Mouse (Mus musculus): ENCODE data around the gene Raet1e. TPM values are rescaled to one million over a fixed set of nuclear protein-coding genes. Genes with fewer than 3 reads are reported as not detected.
"Not testable (repeated sequence)": the region's sequence is repeated elsewhere in the genome, so short reads cannot be mapped to it uniquely, and the experiment has no call there.

Gene Raet1e
- polyA plus RNA-seq, 1 experiment from 2014 or later: 0.77 TPM

DNA sequence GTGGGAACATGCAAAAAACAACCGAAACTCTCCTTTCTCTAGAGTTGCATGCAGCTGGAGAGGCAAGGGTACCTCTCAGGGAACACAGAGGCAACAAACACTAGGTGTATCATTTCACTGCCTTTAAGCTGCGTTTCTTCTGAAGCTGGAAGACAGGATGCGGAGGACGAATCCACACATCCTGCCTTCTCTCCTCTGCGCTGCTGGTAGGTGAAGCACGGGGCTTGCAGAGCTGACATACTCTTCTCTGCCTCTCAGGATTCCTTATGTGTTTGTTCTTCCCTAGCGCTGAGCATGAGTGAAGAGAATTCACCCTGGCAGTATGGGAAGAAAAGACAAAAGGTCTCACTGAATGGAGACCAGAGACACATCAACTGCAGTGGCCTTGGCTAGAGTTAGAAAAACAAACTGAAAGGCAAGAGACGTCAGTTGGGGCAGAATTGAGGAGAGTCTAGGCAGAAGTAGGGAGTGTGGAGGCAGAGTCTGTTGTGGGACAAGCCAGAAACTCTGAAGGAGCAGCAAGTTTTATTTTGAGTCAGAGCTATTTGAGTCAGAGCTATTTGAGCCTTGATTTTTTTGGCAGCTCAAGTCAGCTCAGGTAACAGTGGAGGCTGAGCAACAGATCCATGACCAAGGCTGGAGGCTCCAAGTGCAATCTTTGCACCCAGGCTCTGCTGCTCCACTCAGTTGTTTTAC lies 139.5 kb downstream of the Raet1e start:
- WGBS (ENCODE audit: insufficient replicate concordance): 60% methylated on average over 8 of the region's 8 CpGs
- ATAC-seq (ENCODE audit: low read depth): no peak
- no peaks in the 10 kb centered on the region for H3K4me1 ChIP-seq (replicated peaks)
- no peak overlapping the region for H3K4me2 ChIP-seq
- H3K4me3 ChIP-seq (replicated peaks): no peak overlapping the region
- H3K9me3 ChIP-seq (replicated peaks): no peaks in the 10 kb centered on the region
- H3K27me3 ChIP-seq: no peaks in the 10 kb centered on the region
- H3K9ac ChIP-seq: no peak overlapping the region
- DNase-seq: no peak
- H3K36me3 ChIP-seq: no peaks in the 10 kb centered on the region
- H3K27ac ChIP-seq: no peak overlapping the region

DNA sequence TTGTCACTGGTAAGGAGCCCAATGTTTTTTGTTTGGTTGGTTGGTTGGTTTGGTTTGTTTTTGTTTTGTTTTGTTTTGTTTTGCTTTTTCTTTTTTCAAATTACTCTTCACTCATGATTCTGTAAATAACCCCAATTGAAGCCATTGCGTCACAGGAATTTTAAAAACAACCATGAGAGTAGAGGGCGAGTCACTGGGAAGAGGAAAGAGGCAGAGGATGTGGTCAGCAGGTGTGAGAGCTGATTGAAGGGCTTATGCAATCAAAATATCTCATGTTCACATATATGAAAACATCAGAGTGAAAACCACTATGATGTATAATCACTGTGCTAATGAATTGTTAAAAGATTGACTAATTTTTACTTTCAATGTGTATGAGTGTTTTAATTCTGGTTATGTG lies 141.0 kb downstream of the Raet1e start:
- Histone ChIP-seq H3K27ac (no peak overlapping the region), H3K4me3 (replicated peaks) (no peak overlapping the region), H3K27me3 (no peaks in the 10 kb centered on the region), H3K36me3 (no peaks in the 10 kb centered on the region), H3K4me1 (replicated peaks) (no peaks in the 10 kb centered on the region), H3K4me2 (no peak overlapping the region), H3K9me3 (replicated peaks) (no peaks in the 10 kb centered on the region), H3K9ac (no peak overlapping the region)
- WGBS (ENCODE audit: insufficient replicate concordance): 36% methylated on average over 2 of the region's 2 CpGs
- DNase-seq: no peak
- ATAC-seq (ENCODE audit: low read depth): no peak

DNA sequence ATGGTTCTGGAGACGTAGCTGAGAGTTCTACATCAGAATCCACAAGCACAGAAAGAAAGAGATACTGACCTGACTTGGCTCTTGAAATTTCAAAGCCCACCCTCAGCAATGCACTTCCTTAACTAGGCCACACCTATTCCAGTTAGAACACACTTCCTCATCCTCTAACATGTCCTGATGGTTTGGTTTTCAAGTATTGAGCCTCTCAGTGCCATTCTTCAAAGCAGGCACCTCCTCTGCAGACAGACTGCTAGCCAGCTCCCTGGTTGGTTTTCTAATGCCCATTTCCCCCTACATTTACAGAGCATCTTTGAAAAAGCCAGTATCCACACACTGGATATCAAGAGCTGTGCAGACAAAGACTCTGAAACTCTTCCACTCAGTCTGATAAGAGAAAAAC lies 143.3 kb downstream of the Raet1e start:
- Histone ChIP-seq H3K36me3 (no peaks in the 10 kb centered on the region), H3K27me3 (no peaks in the 10 kb centered on the region), H3K27ac (no peak overlapping the region), H3K9ac (no peak overlapping the region), H3K4me1 (replicated peaks) (no peaks in the 10 kb centered on the region), H3K4me3 (replicated peaks) (no peak overlapping the region), H3K9me3 (replicated peaks) (no peaks in the 10 kb centered on the region), H3K4me2 (0 out of 2 replicates have a peak overlapping the region, but pooled peaks have one; percentile 8)
- ATAC-seq (ENCODE audit: low read depth): no peak
- 40% methylated on average over 1 of the region's 1 CpGs for WGBS (ENCODE audit: insufficient replicate concordance)
- no peak for DNase-seq

DNA sequence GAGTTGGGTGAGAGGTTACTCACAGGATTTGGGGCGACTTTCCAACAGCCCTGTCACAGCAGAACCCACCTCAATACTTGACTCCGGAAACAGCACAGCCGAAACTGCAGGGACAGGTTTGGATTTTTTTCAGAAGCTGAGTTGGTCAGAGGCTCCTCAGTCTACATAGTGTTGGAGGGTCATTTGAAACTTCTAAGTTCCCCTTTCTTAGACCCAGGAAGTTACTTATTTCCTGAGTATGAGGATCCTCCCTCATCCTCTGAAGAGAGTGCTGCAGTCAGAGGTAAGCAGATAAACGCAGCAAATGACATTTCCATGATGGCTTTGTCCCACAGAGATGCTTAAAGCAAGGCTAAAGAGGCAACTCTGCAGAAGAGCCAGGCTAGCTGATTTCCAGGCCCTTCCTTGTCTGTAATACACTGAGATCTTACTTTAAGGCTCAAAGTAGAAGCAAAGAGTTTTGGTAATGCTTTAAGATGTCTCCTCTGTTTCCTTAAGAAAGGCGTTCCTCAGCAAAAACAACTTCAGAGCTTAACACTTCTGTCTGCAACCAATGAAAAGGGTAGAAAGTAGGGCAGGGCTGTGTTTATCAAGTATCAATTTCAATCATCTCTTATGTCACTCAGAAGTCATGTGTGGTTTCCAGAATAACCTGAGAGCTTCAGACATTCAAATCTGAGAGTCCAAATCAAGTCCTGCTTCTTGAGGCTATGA lies 144.1 kb downstream of the Raet1e start:
- ATAC-seq (ENCODE audit: low read depth): no peak

DNA sequence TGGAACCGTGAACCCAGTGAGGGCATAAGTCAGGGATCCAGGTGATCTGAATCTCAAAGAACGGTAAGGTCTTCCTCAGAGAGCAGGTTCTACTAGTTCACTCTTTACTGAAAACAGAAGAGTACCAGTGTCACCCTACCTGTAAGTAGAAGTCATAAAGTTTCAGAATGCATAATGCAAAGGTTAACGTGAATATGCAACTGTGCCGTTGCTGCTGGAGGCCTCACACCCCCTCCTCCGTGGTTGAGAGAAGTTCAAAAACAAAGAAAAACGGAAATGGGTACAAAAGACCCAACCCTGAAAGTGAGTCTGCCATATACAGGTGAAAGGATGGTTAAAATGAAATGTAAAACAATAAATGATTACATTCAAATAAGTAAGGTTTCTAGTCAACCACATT lies 145.4 kb downstream of the Raet1e start:
- Histone ChIP-seq H3K9ac (no peak overlapping the region), H3K9me3 (replicated peaks) (no peaks in the 10 kb centered on the region), H3K27ac (no peak overlapping the region), H3K4me1 (replicated peaks) (no peaks in the 10 kb centered on the region), H3K36me3 (no peaks in the 10 kb centered on the region), H3K4me2 (no peak overlapping the region), H3K4me3 (replicated peaks) (no peak overlapping the region), H3K27me3 (no peaks in the 10 kb centered on the region)
- ATAC-seq (ENCODE audit: low read depth) (no peak), DNase-seq (no peak)
- WGBS (ENCODE audit: insufficient replicate concordance): 67% methylated on average over 6 of the region's 6 CpGs

More for the DNA sequence above, 144.1 kb downstream of the Raet1e start:
- Histone ChIP-seq H3K27ac (no peak overlapping the region), H3K4me1 (replicated peaks) (no peaks in the 10 kb centered on the region), H3K4me3 (replicated peaks) (no peak overlapping the region), H3K9me3 (replicated peaks) (no peaks in the 10 kb centered on the region), H3K9ac (no peak overlapping the region), H3K4me2 (no peak overlapping the region), H3K27me3 (no peaks in the 10 kb centered on the region), H3K36me3 (no peaks in the 10 kb centered on the region)
- no peak for DNase-seq
- 26% methylated on average over 5 of the region's 5 CpGs for WGBS (ENCODE audit: insufficient replicate concordance)

DNA sequence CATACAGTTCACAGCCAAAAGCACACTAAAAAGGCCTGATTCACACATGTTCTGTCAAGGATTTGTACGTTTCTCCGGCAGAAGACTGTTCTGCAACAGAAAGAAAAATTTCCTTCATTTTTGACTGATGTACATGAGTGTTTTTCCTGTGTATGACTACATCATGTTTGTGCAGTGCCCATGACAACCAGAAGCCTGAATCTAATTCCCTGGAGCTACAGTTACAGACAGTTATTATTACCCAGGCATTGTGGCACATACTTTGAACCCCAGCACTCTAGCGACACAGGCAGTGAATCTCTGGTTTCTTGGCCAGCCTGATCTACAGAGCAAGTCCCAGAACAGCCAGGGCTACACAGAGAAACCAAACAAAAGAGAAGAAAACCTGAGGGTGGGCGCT lies 147.4 kb downstream of the Raet1e start:
- 56% methylated on average over 4 of the region's 4 CpGs for WGBS (ENCODE audit: insufficient replicate concordance)
- H3K9me3 ChIP-seq (replicated peaks): no peaks in the 10 kb centered on the region

DNA sequence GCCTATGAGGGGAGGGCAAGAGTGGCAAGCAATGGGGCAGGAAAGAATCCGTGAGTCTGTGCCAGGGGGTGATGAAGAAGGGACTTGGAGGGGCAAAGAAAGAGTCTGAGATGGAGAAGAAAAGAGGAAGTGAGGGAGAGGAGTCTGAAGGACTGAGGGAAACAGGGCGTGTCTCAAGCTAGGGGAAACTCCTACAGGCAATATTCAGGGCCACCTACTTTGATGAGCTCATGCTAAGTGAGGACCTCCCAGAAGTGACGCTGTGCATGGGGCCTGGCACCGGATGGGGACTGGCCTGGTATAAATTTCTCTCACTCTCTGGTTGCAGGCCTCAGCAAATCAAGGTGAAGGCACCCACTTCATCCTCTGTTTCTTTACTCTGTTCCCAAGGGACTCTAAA lies 148.1 kb downstream of the Raet1e start:
- Histone ChIP-seq H3K27me3 (no peaks in the 10 kb centered on the region), H3K27ac (no peak overlapping the region), H3K9ac (no peak overlapping the region), H3K36me3 (no peaks in the 10 kb centered on the region), H3K4me3 (replicated peaks) (peak overlapping the region; percentile 21), H3K4me1 (replicated peaks) (no peaks in the 10 kb centered on the region), H3K4me2 (peak overlapping the region; percentile 38), H3K9me3 (replicated peaks) (no peaks in the 10 kb centered on the region)
- DNase-seq: peak; percentile 70
- ATAC-seq (ENCODE audit: low read depth): 0 out of 2 replicates have a peak, but pooled peaks have one; percentile 55
- WGBS (ENCODE audit: insufficient replicate concordance): 9% methylated on average over 4 of the region's 4 CpGs

More for the DNA sequence above, 147.4 kb downstream of the Raet1e start:
- no peak overlapping the region for H3K4me3 ChIP-seq (replicated peaks)
- H3K9ac ChIP-seq: no peak overlapping the region
- H3K4me2 ChIP-seq: no peak overlapping the region
- ATAC-seq (ENCODE audit: low read depth) (no peak), DNase-seq (no peak)
- H3K27me3 ChIP-seq: no peaks in the 10 kb centered on the region
- H3K36me3 ChIP-seq: no peaks in the 10 kb centered on the region
- no peaks in the 10 kb centered on the region for H3K4me1 ChIP-seq (replicated peaks)
- no peak overlapping the region for H3K27ac ChIP-seq

DNA sequence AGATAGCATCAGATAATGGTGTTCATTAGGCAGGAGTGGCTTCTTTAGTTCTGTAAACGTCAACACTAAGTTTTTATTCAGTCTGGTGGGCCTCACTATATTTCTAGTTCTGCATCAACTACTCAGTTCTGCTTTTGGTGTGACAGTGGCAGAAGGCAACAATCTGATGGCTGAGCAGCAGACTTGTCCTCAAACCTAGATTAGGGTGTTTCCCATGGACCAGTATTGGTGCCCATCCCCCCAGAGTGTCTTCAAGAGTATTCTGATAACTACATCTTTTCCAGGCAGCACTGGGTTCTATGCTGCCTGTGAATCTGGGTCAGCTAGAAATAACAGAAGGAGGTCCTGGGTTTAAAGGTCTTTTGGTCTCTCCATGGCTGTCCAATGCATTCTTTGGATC lies 149.9 kb downstream of the Raet1e start:
- H3K27ac ChIP-seq: no peak overlapping the region
- WGBS (ENCODE audit: insufficient replicate concordance): 58% methylated on average over 1 of the region's 1 CpGs
- H3K9me3 ChIP-seq (replicated peaks): no peaks in the 10 kb centered on the region
- no peak overlapping the region for H3K9ac ChIP-seq
- no peak for DNase-seq
- H3K4me2 ChIP-seq: no peak overlapping the region
- H3K27me3 ChIP-seq: no peaks in the 10 kb centered on the region
- no peaks in the 10 kb centered on the region for H3K4me1 ChIP-seq (replicated peaks)
- no peaks in the 10 kb centered on the region for H3K36me3 ChIP-seq
- H3K4me3 ChIP-seq (replicated peaks): no peak overlapping the region
- ATAC-seq (ENCODE audit: low read depth): no peak

DNA sequence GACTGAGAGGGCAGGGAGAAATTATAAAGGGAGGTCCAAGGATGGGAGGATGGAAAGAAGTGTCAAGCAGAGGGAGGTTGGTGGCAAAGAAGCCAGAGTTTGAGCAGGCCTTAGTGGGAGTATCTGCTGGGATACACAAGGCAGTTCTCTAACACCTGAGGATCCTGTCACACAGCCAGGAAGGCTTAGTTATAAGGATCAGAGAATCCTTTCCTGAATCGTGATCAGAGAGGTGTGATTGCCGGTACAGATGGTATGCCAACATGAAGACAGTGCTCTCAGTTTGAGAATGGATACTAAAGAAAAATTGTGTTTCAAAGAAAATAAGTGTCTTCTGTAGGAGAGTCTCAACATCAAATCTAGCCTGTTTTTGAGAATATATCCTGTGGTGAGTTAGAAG lies 164.5 kb downstream of the Raet1e start:
- H3K4me2 ChIP-seq: no peak overlapping the region
- H3K27me3 ChIP-seq: no peaks in the 10 kb centered on the region
- no peaks in the 10 kb centered on the region for H3K9me3 ChIP-seq (replicated peaks)
- DNase-seq (no peak), ATAC-seq (ENCODE audit: low read depth) (no peak)
- 68% methylated on average over 2 of the region's 2 CpGs for WGBS (ENCODE audit: insufficient replicate concordance)
- H3K4me3 ChIP-seq (replicated peaks): no peak overlapping the region
- no peaks in the 10 kb centered on the region for H3K36me3 ChIP-seq
- no peak overlapping the region for H3K9ac ChIP-seq
- H3K4me1 ChIP-seq (replicated peaks): no peaks in the 10 kb centered on the region
- no peak overlapping the region for H3K27ac ChIP-seq

DNA sequence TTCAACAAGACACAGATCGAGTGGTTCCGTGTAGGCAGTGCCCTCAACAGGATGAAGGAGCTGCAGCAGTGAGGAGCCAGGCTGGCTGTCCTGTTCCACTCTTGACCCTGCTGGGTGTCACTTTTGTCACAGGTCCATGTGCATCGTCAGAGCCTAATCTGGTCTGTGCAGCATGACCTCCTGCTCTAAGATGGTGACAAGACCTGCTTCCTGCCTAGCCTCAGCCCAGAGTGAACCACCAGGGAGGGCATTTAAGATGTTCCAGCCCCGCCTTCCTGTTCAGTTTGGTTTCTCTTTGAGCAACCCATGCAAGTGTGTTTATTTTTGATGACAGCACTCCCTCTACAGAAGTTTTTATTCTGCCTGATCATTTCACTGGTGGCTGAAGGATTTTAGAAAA lies 187.4 kb downstream of the Raet1e start:
- H3K4me3 ChIP-seq (replicated peaks); H3K36me3 ChIP-seq; H3K4me2 ChIP-seq; H3K4me1 ChIP-seq (replicated peaks); H3K27ac ChIP-seq; H3K27me3 ChIP-seq; ATAC-seq (ENCODE audit: low read depth); H3K9me3 ChIP-seq (replicated peaks); DNase-seq; H3K9ac ChIP-seq: not testable (repeated sequence)
- 51% methylated on average over 4 of the region's 4 CpGs for WGBS (ENCODE audit: insufficient replicate concordance)

DNA sequence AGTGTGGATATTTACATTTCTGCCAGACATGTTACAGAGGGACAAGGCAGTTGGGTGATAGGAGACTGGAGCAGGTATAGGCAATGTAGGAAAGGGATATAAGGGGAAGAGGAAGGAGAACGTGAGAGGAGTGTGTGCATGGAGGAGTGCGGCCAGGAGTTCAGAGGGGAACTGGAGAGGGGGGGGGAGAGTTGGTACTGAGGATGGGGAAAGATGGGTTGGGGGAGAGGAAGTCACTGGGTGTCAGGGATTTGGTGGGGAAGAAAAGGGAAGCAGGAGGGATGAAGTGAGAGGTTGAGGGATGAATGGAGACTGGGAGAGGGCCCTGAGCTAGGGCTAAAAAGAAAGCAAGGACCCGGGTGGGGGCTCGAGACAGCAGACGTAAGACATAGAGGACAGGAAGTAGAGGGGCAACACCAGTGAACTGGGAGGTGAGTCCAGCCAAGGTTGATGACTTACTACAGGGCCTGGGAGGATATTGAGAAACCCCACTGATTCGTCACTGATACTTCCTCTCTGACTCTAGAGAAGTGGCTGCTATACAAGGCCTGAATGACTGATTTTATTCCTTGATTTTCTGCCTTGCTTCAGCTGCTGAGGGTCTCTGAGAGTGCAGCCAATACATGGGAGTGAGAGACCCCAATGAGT lies 195.3 kb downstream of the Raet1e start:
- H3K4me2 ChIP-seq; H3K9me3 ChIP-seq (replicated peaks); H3K4me1 ChIP-seq (replicated peaks); H3K9ac ChIP-seq; DNase-seq; H3K27me3 ChIP-seq; H3K27ac ChIP-seq; H3K36me3 ChIP-seq; H3K4me3 ChIP-seq (replicated peaks); ATAC-seq (ENCODE audit: low read depth): not testable (repeated sequence)
- 32% methylated on average over 6 of the region's 6 CpGs for WGBS (ENCODE audit: insufficient replicate concordance)
